Mouse (Mus musculus): ENCODE measurements around the gene Hrh2.

DNA sequence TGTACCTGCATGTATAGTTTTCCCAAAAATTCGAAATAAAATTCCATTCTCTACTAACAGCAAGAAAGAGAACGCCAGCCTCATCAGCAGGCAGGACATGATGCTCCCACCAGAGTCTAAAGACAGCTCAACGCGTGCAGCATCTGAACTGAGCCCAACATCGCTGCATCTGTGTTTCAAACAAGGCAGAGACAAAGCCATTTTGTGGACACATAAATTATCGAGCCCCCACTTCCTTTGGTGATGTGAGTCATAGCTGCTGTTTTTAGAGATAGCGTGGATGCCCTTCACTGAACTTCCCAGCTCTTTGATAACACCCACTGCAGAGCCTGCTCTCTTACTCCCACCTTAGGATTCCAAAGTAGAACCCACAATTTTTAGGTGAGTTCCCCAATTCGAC is 16.5 kb upstream of the Hrh2 start:
- TF ChIP-seq CTCF (conservative IDR thresholded peaks at IDR 0.05; ENCODE audit: insufficient read depth, insufficient read length, low read depth, low read length) (no peak), POLR2A (IDR thresholded peaks at IDR 0.05; ENCODE audit: low read depth, low read length) (no peak)

All from kidney, adult 2 months (tissue).